Mouse (Mus musculus) mesoderm, embryonic 11.5 days (tissue): ENCODE data around the gene Becn1.

Source experiments
- DNase-seq: peaks from one replicate; pipeline ENCODE4 v3.0.0-alpha.2; 2012; ENCODE audit warnings: low read depth, low spot score

Becn1 gene

DNA sequence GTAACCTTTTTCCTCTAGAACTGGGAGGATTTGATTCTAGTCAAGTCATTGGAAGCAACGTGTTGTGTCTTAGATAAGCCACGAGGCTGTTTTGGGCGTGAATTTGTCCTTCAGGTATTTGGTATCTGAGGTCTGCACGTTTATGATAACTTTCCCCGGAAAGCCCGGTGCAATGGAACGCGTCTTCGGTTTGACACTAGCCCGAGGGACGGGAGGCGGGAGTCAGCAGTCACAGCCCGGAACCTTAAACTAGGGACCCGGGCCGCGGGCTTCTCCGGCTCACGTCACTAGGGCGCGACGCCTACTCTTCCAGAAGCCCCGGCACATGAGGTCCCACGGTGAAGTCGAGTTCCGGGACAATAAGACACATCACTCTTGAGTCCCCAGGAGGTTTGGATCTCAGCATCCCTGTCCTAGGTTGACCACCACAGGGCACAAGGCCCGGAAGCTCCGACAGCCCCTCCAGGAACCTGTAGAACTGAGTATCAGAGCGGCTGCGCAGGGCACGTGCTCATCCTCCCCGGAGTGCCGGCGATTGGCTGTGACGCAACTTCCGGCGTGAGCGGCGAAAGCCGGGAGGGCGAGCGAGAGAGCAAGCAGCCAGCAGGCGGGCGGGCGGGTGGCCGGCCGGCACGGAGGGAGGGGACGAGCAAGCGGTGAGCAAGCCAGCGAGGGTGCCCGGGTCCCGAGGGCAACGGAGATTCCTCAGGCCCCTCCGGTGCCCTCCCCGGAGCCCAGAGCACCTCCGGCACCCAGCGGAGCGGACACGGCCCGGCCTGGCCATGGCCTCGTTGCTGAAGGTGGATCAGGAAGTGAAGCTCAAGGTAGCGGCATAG is 13.8 kb upstream of the Becn1 start, which contains the start of gene Psme3:
Psme3 (plus strand) TSS at position 549 of the 836 bp plus-strand sequence.
- DNase-seq, result peak; percentile 93

DNA sequence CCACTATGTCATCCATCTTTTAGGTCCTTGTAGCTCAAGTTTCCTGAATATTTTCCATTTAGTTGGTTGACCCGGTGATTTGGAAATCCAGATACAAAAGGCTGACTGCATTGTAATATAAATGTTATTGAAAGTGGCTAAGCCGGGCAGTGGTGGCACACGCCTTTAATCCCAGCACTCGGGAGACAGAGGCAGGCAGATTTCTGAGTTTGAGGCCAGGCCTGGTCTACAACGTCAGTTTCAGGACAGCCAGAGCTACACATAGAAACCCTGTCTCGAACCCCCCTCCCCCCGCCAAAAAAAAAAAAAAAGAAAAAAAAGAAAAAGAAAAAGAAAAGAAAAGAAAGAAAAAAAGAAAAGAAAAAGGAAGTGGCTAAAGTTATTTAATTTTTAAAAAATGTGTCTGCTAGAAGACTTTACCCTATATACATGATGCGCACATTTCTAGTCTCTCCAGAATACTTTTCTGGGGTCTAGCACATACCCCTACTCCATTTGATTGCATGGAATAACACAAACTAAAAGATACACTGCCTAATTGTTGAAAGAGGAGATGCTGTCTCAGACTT is 13.1 kb upstream of the Becn1 start:
- no peak for DNase-seq

- no peak for DNase-seq
Measured at GRCm38 (mm10) chr11:101314567-101314966, 12.5 kb upstream of the Becn1 start.

GRCm38 (mm10) chr11:101312150-101312549 is 10.1 kb upstream of the Becn1 start:
- no peak for DNase-seq

DNA sequence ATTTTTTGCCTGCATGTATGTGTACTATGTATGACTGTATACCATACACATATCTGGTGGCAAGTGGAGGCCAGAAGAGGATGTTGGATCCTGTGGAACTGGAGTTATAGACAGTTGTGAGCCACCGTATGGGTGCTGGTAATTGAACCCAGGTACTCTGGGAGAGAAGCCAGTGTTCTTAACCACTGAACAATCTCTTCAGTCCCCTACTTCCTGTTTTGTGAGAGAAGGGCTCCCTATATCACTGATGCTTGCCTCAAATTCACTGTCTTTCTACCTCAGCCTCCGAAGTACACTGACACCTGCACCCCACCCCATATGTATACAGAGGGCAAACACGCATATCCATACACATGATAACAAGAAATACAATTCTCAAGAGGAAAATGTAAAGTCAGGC is 9.0 kb upstream of the Becn1 start:
- no peak for DNase-seq

GRCm38 (mm10) chr11:101307744-101308143 is 5.7 kb upstream of the Becn1 start:
- no peak for DNase-seq

DNA sequence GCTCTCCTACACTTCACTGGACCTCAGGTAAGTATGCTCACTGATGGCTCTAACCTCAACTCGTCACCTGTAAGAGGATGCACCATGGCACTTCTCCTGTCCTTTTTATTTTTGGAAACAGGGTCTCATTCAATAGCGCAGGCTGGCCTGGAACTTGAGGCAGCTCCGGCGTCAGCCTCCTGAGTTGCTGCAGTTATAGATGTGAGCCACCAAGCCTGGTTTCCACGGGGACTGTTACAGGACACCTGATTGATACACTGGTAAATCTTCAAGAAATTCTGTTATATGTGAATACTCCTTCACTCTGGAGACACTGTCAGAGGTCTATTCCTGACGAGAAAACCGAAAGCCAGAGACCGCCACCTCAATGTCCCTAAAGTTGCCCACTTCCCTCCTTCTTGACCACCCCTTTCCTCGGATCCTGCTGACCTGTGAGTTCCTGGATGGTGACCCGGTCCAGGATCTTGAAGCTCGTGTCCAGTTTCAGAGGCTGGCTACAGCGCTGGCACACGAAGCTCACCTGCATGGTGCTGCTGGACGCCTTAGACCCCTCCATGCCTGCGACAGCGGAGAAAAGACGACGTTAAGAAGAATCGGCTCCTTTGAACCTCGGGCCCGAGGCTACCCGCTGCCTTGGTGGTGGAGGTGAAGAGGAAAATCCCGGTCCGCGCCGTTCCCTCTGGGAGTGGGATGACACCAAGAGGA is 635 bp downstream of the Becn1 start:
- DNase-seq, result no peak

- DNase-seq, result no peak
Measured at GRCm38 (mm10) chr11:101300881-101301280, 1.2 kb downstream of the Becn1 start.

GRCm38 (mm10) chr11:101295191-101295590 is 6.9 kb downstream of the Becn1 start:
- no peak for DNase-seq

DNA sequence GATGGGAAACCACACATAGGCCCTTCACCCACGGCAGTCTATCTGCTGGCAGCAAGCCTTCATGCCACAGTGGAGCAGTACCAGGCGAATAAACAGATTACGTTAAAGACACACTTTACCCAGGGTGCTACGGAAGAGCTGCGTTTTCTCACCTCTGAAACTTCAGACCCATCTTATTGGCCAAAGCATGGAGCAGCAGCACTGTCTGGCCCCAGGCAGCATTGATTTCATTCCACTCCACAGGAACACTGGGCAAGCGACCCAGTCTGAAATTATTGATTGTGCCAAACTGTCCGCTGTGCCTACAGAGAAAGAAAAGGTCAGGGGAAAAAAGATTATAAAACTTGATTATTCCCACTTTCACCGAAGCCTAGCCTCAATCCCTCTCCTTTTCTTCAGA is 10.9 kb downstream of the Becn1 start:
- DNase-seq, result no peak

DNA sequence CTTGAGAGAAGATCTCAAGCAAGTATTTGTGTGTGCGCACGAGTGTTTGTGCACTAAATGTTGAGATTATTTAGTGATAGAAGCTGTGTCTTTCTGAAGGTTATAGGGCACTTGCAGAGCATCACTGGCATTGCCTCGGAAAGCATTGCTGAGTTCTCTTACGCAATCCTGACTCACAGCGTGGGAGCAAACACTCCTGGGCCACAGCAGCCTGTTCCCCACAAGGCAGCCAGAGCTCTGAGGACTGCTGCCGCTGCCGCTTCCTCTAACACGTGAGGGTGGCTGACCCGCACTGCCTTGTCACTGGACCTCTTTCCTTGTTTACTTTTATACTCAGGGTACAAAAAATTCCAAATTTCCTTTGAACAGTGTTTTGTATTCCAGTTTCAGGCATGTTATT is 14.8 kb downstream of the Becn1 start:
- DNase-seq, result no peak

DNA sequence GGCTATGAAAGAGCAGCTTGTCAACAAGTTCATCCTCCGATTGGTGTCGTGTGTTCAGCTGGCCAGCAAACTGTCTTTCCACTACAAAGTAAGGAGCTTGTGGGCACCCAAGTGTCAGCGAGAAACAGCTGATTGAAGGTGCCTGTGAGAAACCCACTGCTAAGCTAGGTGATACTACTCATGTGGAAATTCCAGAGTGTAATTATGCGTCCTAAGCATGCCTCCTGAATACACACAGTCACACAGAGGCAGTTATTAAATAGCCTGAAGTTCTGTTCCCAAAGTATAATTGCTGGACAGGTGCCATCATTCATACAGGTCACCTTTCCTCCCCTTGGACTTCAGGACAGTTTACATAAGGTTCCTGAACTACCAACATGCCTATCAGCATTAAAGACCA is 18.3 kb downstream of the Becn1 start:
- no peak for DNase-seq

GRCm38 (mm10) chr11:101282896-101283295 is 19.2 kb downstream of the Becn1 start:
- no peak for DNase-seq

DNA sequence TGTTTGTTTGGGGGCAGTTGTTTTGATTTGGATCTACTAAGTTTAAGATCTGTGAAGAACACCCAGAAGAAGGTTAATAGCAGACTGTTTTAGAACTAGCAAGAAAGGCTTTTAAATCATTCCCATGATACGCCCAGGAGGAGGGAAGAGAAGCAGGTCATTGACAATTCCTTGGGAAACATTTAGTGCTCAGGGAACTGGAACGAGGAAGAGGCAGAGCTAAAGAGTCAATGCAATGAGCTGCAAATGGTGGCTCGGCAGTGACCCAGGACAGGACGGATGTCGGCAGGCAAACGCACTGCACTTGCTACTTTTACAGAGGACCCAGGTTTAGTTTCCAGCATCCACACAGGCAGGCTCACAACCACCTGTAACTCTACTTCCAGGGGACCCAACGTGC is 21.2 kb downstream of the Becn1 start:
- DNase-seq, result no peak

- no peak for DNase-seq
Measured at GRCm38 (mm10) chr11:101279193-101279569, 22.9 kb downstream of the Becn1 start.

GRCm38 (mm10) chr11:101278223-101279192 is 23.6 kb downstream of the Becn1 start, which contains the start of the genes Cntd1 and Coa3:
Cntd1 (plus strand) TSS chr11:101279012.
Coa3 (minus strand) TSS chr11:101279114.
- DNase-seq, result peak; percentile 93

- no peak for DNase-seq
Measured at GRCm38 (mm10) chr11:101277381-101278222, 24.5 kb downstream of the Becn1 start.

- DNase-seq, result no peak
Measured at GRCm38 (mm10) chr11:101276319-101277070, 25.6 kb downstream of the Becn1 start.

- DNase-seq, result no peak
Measured at GRCm38 (mm10) chr11:101275309-101275708, 26.8 kb downstream of the Becn1 start.

DNA sequence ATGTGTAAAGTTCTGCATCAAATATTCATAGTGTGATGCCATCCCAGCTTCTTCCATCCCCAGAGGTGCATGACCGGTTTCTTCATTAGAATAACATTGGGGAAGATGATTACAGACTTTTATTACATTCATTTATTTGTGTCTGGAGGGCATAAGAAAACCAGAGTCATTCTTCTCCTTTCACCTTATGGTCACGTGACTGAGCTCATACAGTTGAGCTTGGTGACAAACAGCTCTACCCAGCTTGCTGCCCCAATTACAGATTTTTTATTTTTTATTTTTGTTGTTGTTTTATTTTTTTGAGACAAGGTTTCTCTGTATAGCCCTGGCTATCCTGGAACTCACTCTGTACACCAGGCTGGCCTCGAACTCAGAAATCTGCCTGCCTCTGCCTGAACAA is 29.6 kb downstream of the Becn1 start:
- no peak for DNase-seq
